Mouse (Mus musculus) right cerebral cortex, postnatal 25 days (tissue): ENCODE data around the gene Gm26620.

Source experiments
- DNase-seq: peaks from one replicate; pipeline ENCODE4 v3.0.0; 2022

The Gm26620 gene

GRCm38 (mm10) chr1:170871402-170871801, 13.5 kb upstream of the Gm26620 start:
- DNase-seq = no peak

GRCm38 (mm10) chr1:170871961-170872360, 12.9 kb upstream of the Gm26620 start:
- DNase-seq = no peak

GRCm38 (mm10) chr1:170875676-170876075, 9.2 kb upstream of the Gm26620 start:
- DNase-seq = no peak

- no peak for DNase-seq
These were observed 8.0 kb upstream of the Gm26620 start for GRCm38 (mm10) chr1:170876906-170877305.

- DNase-seq = no peak
These were observed 1.9 kb upstream of the Gm26620 start for GRCm38 (mm10) chr1:170882915-170883485.

- no peak for DNase-seq
These were observed 475 bp upstream of the Gm26620 start for GRCm38 (mm10) chr1:170884390-170884789.

- DNase-seq = no peak
These were observed 1.2 kb downstream of the Gm26620 start for GRCm38 (mm10) chr1:170886044-170886458.

GRCm38 (mm10) chr1:170889310-170889709, 4.4 kb downstream of the Gm26620 start:
- no peak for DNase-seq

- DNase-seq = no peak
These were observed 6.8 kb downstream of the Gm26620 start for GRCm38 (mm10) chr1:170891646-170892045.

GRCm38 (mm10) chr1:170892279-170892678, 7.4 kb downstream of the Gm26620 start:
- no peak for DNase-seq

GRCm38 (mm10) chr1:170894603-170895602, 10.0 kb downstream of the Gm26620 start:
- DNase-seq = no peak

- no peak for DNase-seq
These were observed 11.9 kb downstream of the Gm26620 start for GRCm38 (mm10) chr1:170896651-170897281.

GRCm38 (mm10) chr1:170898413-170899075, 13.7 kb downstream of the Gm26620 start:
- DNase-seq = no peak

- no peak for DNase-seq
These were observed 16.1 kb downstream of the Gm26620 start for GRCm38 (mm10) chr1:170900799-170901467.

GRCm38 (mm10) chr1:170901536-170902238, 16.8 kb downstream of the Gm26620 start:
- DNase-seq = peak; percentile 79

- DNase-seq = no peak
These were observed 18.6 kb downstream of the Gm26620 start for GRCm38 (mm10) chr1:170903485-170903884.

- DNase-seq = peak; percentile 8
These were observed 22.2 kb downstream of the Gm26620 start for GRCm38 (mm10) chr1:170907111-170907455.

GRCm38 (mm10) chr1:170907456-170908191, 22.8 kb downstream of the Gm26620 start:
- peak; percentile 46 for DNase-seq

- no peak for DNase-seq
These were observed 23.5 kb downstream of the Gm26620 start for GRCm38 (mm10) chr1:170908341-170908740.

- DNase-seq = no peak
These were observed 27.2 kb downstream of the Gm26620 start for GRCm38 (mm10) chr1:170911907-170912660.
